Mouse (Mus musculus) MEL (cell line): ENCODE data around the gene Gm3072.
"Not testable (repeated sequence)": the region's sequence is repeated elsewhere in the genome, so short reads cannot be mapped to it uniquely, and the experiment has no call there.

ENCODE experiments used
- POLR2A ChIP-seq, 2 experiments: IDR thresholded peaks; 2 replicates each; pipeline ENCODE4 v1.6.1; 2011 to 2012; ENCODE audit warnings: low read length in 2 of 2, mild to moderate bottlenecking in 2 of 2, control low read depth in 1 of 2, improper control_type of control experiment in 1 of 2, low read depth in 1 of 2, moderate library complexity in 1 of 2; ENCODE audit not compliant: control insufficient read depth in 1 of 2, insufficient read depth in 1 of 2, poor library complexity in 1 of 2
- USF1 ChIP-seq: IDR thresholded peaks from 2 replicates; pipeline ENCODE4 v1.6.1; 2014; ENCODE audit warnings: low read depth, mild to moderate bottlenecking, inconsistent platforms, low read length, improper control_type of control experiment, moderate library complexity
- ZC3H11A ChIP-seq: IDR thresholded peaks from 2 replicates; pipeline ENCODE4 v1.6.1; 2012; ENCODE audit warnings: low read depth, mild to moderate bottlenecking, inconsistent platforms, low read length, improper control_type of control experiment
- ZNF384 ChIP-seq: IDR thresholded peaks from 2 replicates; pipeline ENCODE4 v1.6.1; 2012; ENCODE audit warnings: low read depth, mild to moderate bottlenecking, inconsistent platforms, low read length, improper control_type of control experiment

GRCm38 (mm10) chr14:41572911-41573310, 51.5 kb downstream of the Gm3072 start, which contains the start of gene 1700049E17Rik2:
- not testable (repeated sequence) for TF ChIP-seq USF1; ZNF384; POLR2A (IDR thresholded peaks at IDR 0.05; ENCODE audit: control insufficient read depth in 1 of 2, insufficient read depth in 1 of 2, low read depth in 1 of 2, low read length in 2 of 2, poor library complexity in 1 of 2); ZC3H11A
